Mouse (Mus musculus): ENCODE results near the gene Hoxc6.

The Hoxc6 gene

GRCm38 (mm10) chr15:102990461-102991397, 7.3 kb upstream of the Hoxc6 start, which contains the start of gene Hoxc8:
Gene Hoxc8 (plus strand): TSS chr15:102990607.
- no peak for DNase-seq (ENCODE audit: low read depth)

GRCm38 (mm10) chr15:102991782-102992181, 6.3 kb upstream of the Hoxc6 start:
- no peak for DNase-seq (ENCODE audit: low read depth)

GRCm38 (mm10) chr15:102992206-102992605, 5.9 kb upstream of the Hoxc6 start:
- DNase-seq (ENCODE audit: low read depth), result no peak

- DNase-seq (ENCODE audit: low read depth), result no peak
Observed at GRCm38 (mm10) chr15:102992863-102993262, 5.2 kb upstream of the Hoxc6 start.

GRCm38 (mm10) chr15:102996548-102996947, 1.5 kb upstream of the Hoxc6 start:
- no peak for DNase-seq (ENCODE audit: low read depth)

- DNase-seq (ENCODE audit: low read depth), result no peak
Observed at GRCm38 (mm10) chr15:102997431-102997830, 626 bp upstream of the Hoxc6 start.

GRCm38 (mm10) chr15:102998608-102999182, 638 bp downstream of the Hoxc6 start:
- no peak for DNase-seq (ENCODE audit: low read depth)

GRCm38 (mm10) chr15:102999183-102999831, 1.2 kb downstream of the Hoxc6 start:
- no peak for DNase-seq (ENCODE audit: low read depth)

- no peak for DNase-seq (ENCODE audit: low read depth)
Observed at GRCm38 (mm10) chr15:102999955-103000354, 1.9 kb downstream of the Hoxc6 start.

- DNase-seq (ENCODE audit: low read depth), result no peak
Observed at GRCm38 (mm10) chr15:103000501-103000901, 2.4 kb downstream of the Hoxc6 start.

- no peak for DNase-seq (ENCODE audit: low read depth)
Observed at GRCm38 (mm10) chr15:103001370-103001769, 3.3 kb downstream of the Hoxc6 start.

GRCm38 (mm10) chr15:103002156-103002555, 4.1 kb downstream of the Hoxc6 start:
- no peak for DNase-seq (ENCODE audit: low read depth)

- DNase-seq (ENCODE audit: low read depth), result no peak
Observed at GRCm38 (mm10) chr15:103002821-103003448, 4.9 kb downstream of the Hoxc6 start.

GRCm38 (mm10) chr15:103005308-103005707, 7.3 kb downstream of the Hoxc6 start:
- no peak for DNase-seq (ENCODE audit: low read depth)

- no peak for DNase-seq (ENCODE audit: low read depth)
Observed at GRCm38 (mm10) chr15:103005797-103006196, 7.7 kb downstream of the Hoxc6 start.

GRCm38 (mm10) chr15:103006326-103006725, 8.3 kb downstream of the Hoxc6 start:
- DNase-seq (ENCODE audit: low read depth), result no peak

GRCm38 (mm10) chr15:103009265-103010111, 11.4 kb downstream of the Hoxc6 start:
- no peak for DNase-seq (ENCODE audit: low read depth)

- DNase-seq (ENCODE audit: low read depth), result no peak
Observed at GRCm38 (mm10) chr15:103010112-103010846, 12.2 kb downstream of the Hoxc6 start.

- DNase-seq (ENCODE audit: low read depth), result no peak
Observed at GRCm38 (mm10) chr15:103010847-103011555, 12.9 kb downstream of the Hoxc6 start.

- no peak for DNase-seq (ENCODE audit: low read depth)
Observed at GRCm38 (mm10) chr15:103011928-103012486, 13.9 kb downstream of the Hoxc6 start.

Measured in c-Kit-positive CD71-negative TER-119-negative erythroid progenitor cells, embryonic 14.5 days (primary cell).